Mouse (Mus musculus) neural tube, embryonic 12.5 days (tissue): ENCODE measurements at regions not wholly inside any gene's neighbourhood (a gene's known extent, or its start where the extent isn't known, plus 50 kb on each side); places are given as distances from the start of the nearest gene placed in this dataset.

Experiments
- ATAC-seq: fragments of 200-750 bp; cut with Nextera tagmentation; 2 replicates; pipeline ENCODE4 v1.8.0; 2017; ENCODE audit warnings: low read depth, mild to moderate bottlenecking, moderate TSS enrichment, moderate library complexity; ENCODE audit not compliant: low FRiP score
- H3K27ac ChIP-seq: fragments of 300-500 bp; sonication (generic); 2 replicates; pipeline ENCODE4 v1.5.1; 2016
- H3K27me3 ChIP-seq: fragments of 300-500 bp; sonication (generic); replicated peaks from 2 replicates; pipeline ENCODE4 v1.6.1; 2016; ENCODE audit warnings: mild to moderate bottlenecking
- H3K36me3 ChIP-seq: fragments of 300-500 bp; sonication (generic); 2 replicates; pipeline ENCODE4 v1.6.1; 2016; ENCODE audit warnings: mild to moderate bottlenecking
- H3K4me1 ChIP-seq: fragments of 300-500 bp; sonication (generic); 2 replicates; pipeline ENCODE4 v1.6.1; 2016
- H3K4me2 ChIP-seq: fragments of 300-500 bp; sonication (generic); replicated peaks from 2 replicates; pipeline ENCODE4 v1.6.1; 2016; ENCODE audit warnings: mild to moderate bottlenecking
- H3K4me3 ChIP-seq: fragments of 300-500 bp; sonication (generic); 2 replicates; pipeline ENCODE4 v1.5.1; 2016
- H3K9ac ChIP-seq: fragments of 300-500 bp; sonication (generic); 2 replicates; pipeline ENCODE4 v1.6.1; 2016; ENCODE audit warnings: mild to moderate bottlenecking
- H3K9me3 ChIP-seq: fragments of 300-500 bp; sonication (generic); 2 replicates; pipeline ENCODE4 v1.6.1; 2016; ENCODE audit warnings: mild to moderate bottlenecking
- WGBS: fragments of 180-500 bp; shearing (Covaris S2); methylation state at CpG from one replicate; pipeline ENCODE4 v1.1.7; 2016; 5-methylcytosine and 5-hydroxymethylcytosine counted together

- WGBS, result 88% methylated on average over 9 of the region's 9 CpGs
- Histone ChIP-seq H3K27me3 (no peaks in the 10 kb centered on the region), H3K4me1 (0 out of 2 replicates have a peak, but pooled peaks cover 5% of the 10 kb centered on the region), H3K9ac (no peak overlapping the region), H3K27ac (no peak overlapping the region), H3K36me3 (no peaks in the 10 kb centered on the region), H3K4me2 (no peak overlapping the region), H3K4me3 (no peak overlapping the region), H3K9me3 (no peaks in the 10 kb centered on the region)
- ATAC-seq, result no peak
Observed at GRCm38 (mm10) chr12:8447612-8448011, 52.2 kb downstream of the Rhob start.

- no peak for ATAC-seq
Observed at GRCm38 (mm10) chr12:8447025-8447424, 52.8 kb downstream of the Rhob start.

GRCm38 (mm10) chr12:8444975-8445853, 54.6 kb downstream of the Rhob start:
- no peak overlapping the region for H3K9ac ChIP-seq
- no peak overlapping the region for H3K4me2 ChIP-seq
- H3K27me3 ChIP-seq, result no peaks in the 10 kb centered on the region
- H3K4me3 ChIP-seq, result no peak overlapping the region
- H3K4me1 ChIP-seq, result no peaks in the 10 kb centered on the region
- 79% methylated on average over 13 of the region's 13 CpGs for WGBS
- ATAC-seq, result no peak
- H3K9me3 ChIP-seq, result no peaks in the 10 kb centered on the region
- no peak overlapping the region for H3K27ac ChIP-seq
- no peaks in the 10 kb centered on the region for H3K36me3 ChIP-seq

More at GRCm38 (mm10) chr12:8447025-8447424, 52.8 kb downstream of the Rhob start:
- Histone ChIP-seq H3K9ac (no peak overlapping the region), H3K9me3 (no peaks in the 10 kb centered on the region), H3K36me3 (no peaks in the 10 kb centered on the region), H3K4me3 (no peak overlapping the region), H3K27me3 (no peaks in the 10 kb centered on the region), H3K4me2 (no peak overlapping the region), H3K4me1 (0 out of 2 replicates have a peak, but pooled peaks cover 5% of the 10 kb centered on the region), H3K27ac (no peak overlapping the region)
- 13% methylated on average over 7 of the region's 7 CpGs for WGBS

GRCm38 (mm10) chr12:8443917-8444453, 55.8 kb downstream of the Rhob start:
- no peaks in the 10 kb centered on the region for H3K36me3 ChIP-seq
- no peak overlapping the region for H3K4me2 ChIP-seq
- H3K27me3 ChIP-seq, result no peaks in the 10 kb centered on the region
- H3K27ac ChIP-seq, result no peak overlapping the region
- no peak overlapping the region for H3K4me3 ChIP-seq
- no peaks in the 10 kb centered on the region for H3K4me1 ChIP-seq
- ATAC-seq, result no peak
- WGBS, result 75% methylated on average over 4 of the region's 4 CpGs
- H3K9me3 ChIP-seq, result no peaks in the 10 kb centered on the region
- H3K9ac ChIP-seq, result no peak overlapping the region

GRCm38 (mm10) chr12:8443253-8443661, 56.6 kb downstream of the Rhob start:
- no peaks in the 10 kb centered on the region for H3K27me3 ChIP-seq
- no peak overlapping the region for H3K4me3 ChIP-seq
- ATAC-seq, result no peak
- H3K36me3 ChIP-seq, result no peaks in the 10 kb centered on the region
- no peak overlapping the region for H3K9ac ChIP-seq
- no peaks in the 10 kb centered on the region for H3K9me3 ChIP-seq
- 85% methylated on average over 4 of the region's 4 CpGs for WGBS
- no peaks in the 10 kb centered on the region for H3K4me1 ChIP-seq
- H3K4me2 ChIP-seq, result no peak overlapping the region
- no peak overlapping the region for H3K27ac ChIP-seq

GRCm38 (mm10) chr12:8441275-8441674, 58.5 kb downstream of the Rhob start:
- WGBS, result 87% methylated on average over 4 of the region's 4 CpGs
- H3K27me3 ChIP-seq, result no peaks in the 10 kb centered on the region
- no peak overlapping the region for H3K27ac ChIP-seq
- no peak overlapping the region for H3K9ac ChIP-seq
- ATAC-seq, result no peak
- no peaks in the 10 kb centered on the region for H3K4me1 ChIP-seq
- H3K9me3 ChIP-seq, result no peaks in the 10 kb centered on the region
- H3K4me3 ChIP-seq, result no peak overlapping the region
- no peaks in the 10 kb centered on the region for H3K36me3 ChIP-seq
- no peak overlapping the region for H3K4me2 ChIP-seq

GRCm38 (mm10) chr12:8440373-8440772, 59.4 kb downstream of the Rhob start:
- Histone ChIP-seq H3K9ac (no peak overlapping the region), H3K27ac (no peak overlapping the region), H3K4me1 (no peaks in the 10 kb centered on the region), H3K4me3 (no peak overlapping the region), H3K36me3 (no peaks in the 10 kb centered on the region), H3K4me2 (no peak overlapping the region), H3K9me3 (no peaks in the 10 kb centered on the region), H3K27me3 (no peaks in the 10 kb centered on the region)
- ATAC-seq, result no peak
- 83% methylated on average over 3 of the region's 3 CpGs for WGBS

- H3K9me3 ChIP-seq, result no peaks in the 10 kb centered on the region
- no peak overlapping the region for H3K4me2 ChIP-seq
- ATAC-seq, result no peak
- WGBS, result 84% methylated on average over 3 of the region's 3 CpGs
- no peaks in the 10 kb centered on the region for H3K4me1 ChIP-seq
- no peak overlapping the region for H3K4me3 ChIP-seq
- H3K27ac ChIP-seq, result no peak overlapping the region
- H3K9ac ChIP-seq, result no peak overlapping the region
- no peaks in the 10 kb centered on the region for H3K27me3 ChIP-seq
- no peaks in the 10 kb centered on the region for H3K36me3 ChIP-seq
Observed at GRCm38 (mm10) chr12:8439957-8440356, 59.9 kb downstream of the Rhob start.

GRCm38 (mm10) chr12:8439486-8439885, 60.3 kb downstream of the Rhob start:
- H3K27me3 ChIP-seq, result no peaks in the 10 kb centered on the region
- no peak overlapping the region for H3K4me3 ChIP-seq
- 79% methylated on average over 4 of the region's 4 CpGs for WGBS
- ATAC-seq, result no peak
- H3K4me2 ChIP-seq, result no peak overlapping the region
- H3K4me1 ChIP-seq, result no peaks in the 10 kb centered on the region
- no peak overlapping the region for H3K27ac ChIP-seq
- H3K36me3 ChIP-seq, result no peaks in the 10 kb centered on the region
- no peak overlapping the region for H3K9ac ChIP-seq
- no peaks in the 10 kb centered on the region for H3K9me3 ChIP-seq

GRCm38 (mm10) chr12:8438638-8439037, 61.2 kb downstream of the Rhob start:
- no peak for ATAC-seq
- WGBS, result 80% methylated on average over 4 of the region's 4 CpGs
- Histone ChIP-seq H3K27me3 (no peaks in the 10 kb centered on the region), H3K9me3 (no peaks in the 10 kb centered on the region), H3K4me3 (no peak overlapping the region), H3K4me2 (no peak overlapping the region), H3K27ac (no peak overlapping the region), H3K36me3 (no peaks in the 10 kb centered on the region), H3K9ac (no peak overlapping the region), H3K4me1 (no peaks in the 10 kb centered on the region)

- H3K9ac ChIP-seq, result no peak overlapping the region
- no peaks in the 10 kb centered on the region for H3K27me3 ChIP-seq
- ATAC-seq, result no peak
- peaks cover 9% of the 10 kb centered on the region; the same call in 1 of the 2 replicates for H3K4me1 ChIP-seq
- no peak overlapping the region for H3K4me2 ChIP-seq
- no peaks in the 10 kb centered on the region for H3K9me3 ChIP-seq
- H3K36me3 ChIP-seq, result no peaks in the 10 kb centered on the region
- WGBS, result 68% methylated on average over 6 of the region's 6 CpGs
- no peak overlapping the region for H3K4me3 ChIP-seq
- no peak overlapping the region for H3K27ac ChIP-seq
Observed at GRCm38 (mm10) chr12:8436976-8437580, 62.7 kb downstream of the Rhob start.

GRCm38 (mm10) chr12:8436553-8436952, 63.3 kb downstream of the Rhob start:
- Histone ChIP-seq H3K36me3 (no peaks in the 10 kb centered on the region), H3K4me2 (no peak overlapping the region), H3K4me3 (no peak overlapping the region), H3K4me1 (peaks cover 11% of the 10 kb centered on the region; the same call in 1 of the 2 replicates), H3K9ac (no peak overlapping the region), H3K9me3 (no peaks in the 10 kb centered on the region), H3K27me3 (no peaks in the 10 kb centered on the region), H3K27ac (no peak overlapping the region)
- WGBS, result 58% methylated on average over 5 of the region's 5 CpGs
- no peak for ATAC-seq
